In genomic region chr17:64735492-64735891, GRCm38 (mm10) we compare ENCODE assay signal across 21 mouse cellular contexts.
DNase-seq lines count a peak whose midpoint lies in the region; ATAC-seq and TF ChIP-seq lines count a peak whose summit lies in the region.
"Had no signal": no experiment of that assay in that cellular context is flagged by ENCODE, and none has a peak within 500 bp of the region (broad histone marks: within the 10 kb centered on the region; RNA-seq: fewer than 3 reads in every experiment).

No protein-coding gene starts in this region.

- no peaks in the 10 kb centered on the region for H3K4me1 ChIP-seq in lung, postnatal 0 days (ENCODE audit: insufficient read depth, low read depth, low read length)
- 0 out of 2 replicates have a peak, but pooled peaks cover 3% of the 10 kb centered on the region for H3K4me1 ChIP-seq in lung, adult 2 months (ENCODE audit: control insufficient read depth, insufficient read depth, low read length)
- H3K4me1 ChIP-seq: forebrain, embryonic 10.5 days; hindbrain, embryonic 13.5 days; liver, embryonic 12.5 days had no signal

- peak; percentile 46 for DNase-seq in heart, adult 8-10 months (ENCODE audit: low spot score)
- no peak for DNase-seq in heart, postnatal 4 days
- no peak for DNase-seq in lung, postnatal 0 days (ENCODE audit: low spot score)
- DNase-seq in lung, adult 2 months = no peak
- DNase-seq in lung, postnatal 10 days = peak; percentile 17
- DNase-seq in layer of hippocampus, postnatal 25 days (ENCODE audit: extremely low spot score in 1 of 2, low spot score in 1 of 2) = no peak
- DNase-seq: adrenal gland, postnatal 14 days; B cell, adult 2 months; cerebellum, adult 8-10 months; lung, embryonic 14.5 days had no signal

- H3K27ac ChIP-seq in lung, postnatal 0 days (ENCODE audit: low read length) = no peak overlapping the region
- H3K27ac ChIP-seq: embryonic facial prominence, embryonic 10.5 days; forebrain, embryonic 10.5 days; hindbrain, embryonic 13.5 days; limb, embryonic 13.5 days; liver, embryonic 12.5 days had no signal

- TF ChIP-seq POLR2A in lung, adult 2 months (IDR thresholded peaks at IDR 0.05; ENCODE audit: borderline replicate concordance, extremely low read depth, low read depth, low read length) = no peak

- H3K4me2 ChIP-seq in lung, postnatal 0 days (replicated peaks; ENCODE audit: low read depth, low read length) = no peak overlapping the region
- H3K4me2 ChIP-seq: heart, embryonic 11.5 days; hindbrain, embryonic 13.5 days; limb, embryonic 13.5 days; liver, embryonic 12.5 days; lung, embryonic 14.5 days had no signal

- ATAC-seq in lung, postnatal 0 days = peak; percentile 65
- ATAC-seq in megakaryocyte progenitor cell, adult 5-6 weeks (replicated peaks; ENCODE audit: poor library complexity) = peak; percentile 52
- ATAC-seq in inflammation-experienced regulatory T-cells, adult 6 months = no peak
- ATAC-seq: forebrain, embryonic 16.5 days; liver, embryonic 12.5 days; midbrain, embryonic 16.5 days had no signal

- H3K4me3 ChIP-seq in lung, postnatal 0 days (ENCODE audit: low read depth, low read length) = no peak overlapping the region
- H3K4me3 ChIP-seq in lung, adult 2 months (replicated peaks; ENCODE audit: extremely low read depth, low read depth, low read length) = no peak overlapping the region
- H3K4me3 ChIP-seq: embryonic facial prominence, embryonic 10.5 days; forebrain, embryonic 10.5 days; hindbrain, embryonic 13.5 days; limb, embryonic 13.5 days; liver, embryonic 12.5 days; myocyte had no signal

- H3K9me3 ChIP-seq in lung, postnatal 0 days (ENCODE audit: low read length) = no peaks in the 10 kb centered on the region
- H3K9me3 ChIP-seq: embryonic facial prominence, embryonic 10.5 days; forebrain, embryonic 10.5 days; hindbrain, embryonic 13.5 days; limb, embryonic 13.5 days; liver, embryonic 12.5 days had no signal

- WGBS in lung, postnatal 0 days = 77% methylated on average over 4 of the region's 4 CpGs
- 58% methylated on average over 4 of the region's 4 CpGs for WGBS in lung, adult 2 months

- TF ChIP-seq CTCF in lung, postnatal 0 days (IDR thresholded peaks at IDR 0.05) = no peak
- TF ChIP-seq CTCF in lung, adult 2 months (IDR thresholded peaks at IDR 0.05; ENCODE audit: insufficient read depth, low read length) = no peak

- no peak overlapping the region for H3K9ac ChIP-seq in lung, postnatal 0 days (replicated peaks; ENCODE audit: low read depth)
- H3K9ac ChIP-seq: hindbrain, embryonic 13.5 days; limb, embryonic 13.5 days; liver, embryonic 12.5 days; lung, embryonic 14.5 days had no signal

- TF ChIP-seq EP300 in lung, postnatal 0 days (IDR thresholded peaks at IDR 0.05) = no peak

- peaks cover 4% of the 10 kb centered on the region; the same call in 1 of the 2 replicates for H3K36me3 ChIP-seq in lung, postnatal 0 days (ENCODE audit: insufficient read depth, low read length)

- H3K27me3 ChIP-seq in lung, postnatal 0 days (replicated peaks; ENCODE audit: insufficient read depth, low read length) = no peaks in the 10 kb centered on the region
- H3K27me3 ChIP-seq: hindbrain, embryonic 13.5 days; limb, embryonic 13.5 days; liver, embryonic 12.5 days had no signal

Comparison
In these comparisons a context has a peak if more than half of its experiments do, and no peak if none do; other contexts are left out.
1. DNase-seq: peak in heart, adult 8-10 months (single experiment) and lung, postnatal 10 days (single experiment); none in heart, postnatal 4 days (single experiment), lung, postnatal 0 days (single experiment), lung, adult 2 months (single experiment) and layer of hippocampus, postnatal 25 days (0 of 2).